Mouse (Mus musculus) brain, embryonic 14.5 days (tissue): ENCODE results near the gene Fancc. TPM values are rescaled to one million over a fixed set of nuclear protein-coding genes. Genes with fewer than 3 reads are reported as not detected.
"Not testable (repeated sequence)": the region's sequence is repeated elsewhere in the genome, so short reads cannot be mapped to it uniquely, and the experiment has no call there.

Source experiments
- DNase-seq: peaks from one replicate; pipeline ENCODE4 v3.0.0-alpha.2; 2011; ENCODE audit warnings: low read depth
- CTCF ChIP-seq: fragments of 200-500 bp; IDR thresholded peaks from 2 replicates; pipeline ENCODE4 v1.5.1; 2012; ENCODE audit warnings: inconsistent platforms, mild to moderate bottlenecking, moderate library complexity, borderline replicate concordance; ENCODE audit not compliant: insufficient read depth, insufficient read length; ENCODE audit errors: extremely low read depth
- POLR2A ChIP-seq: fragments of 200-500 bp; IDR thresholded peaks from 2 replicates; pipeline ENCODE4 v1.6.1; 2012; ENCODE audit warnings: mild to moderate bottlenecking, inconsistent platforms, borderline replicate concordance; ENCODE audit not compliant: poor library complexity, insufficient read depth, insufficient read length, severe bottlenecking; ENCODE audit errors: extremely low read depth
- polyA plus RNA-seq: library from polyadenylated mRNA; depleted of rRNA; stranded (reverse); fragments of >200 nt; gene quantifications from 2 replicates; pipeline ENCODE4 v1.2.3, GENCODE M21; 2012

Gene Fancc
- polyA plus RNA-seq, 1 experiment, result 12.7 TPM

- peak; percentile 16 for DNase-seq
- TF ChIP-seq CTCF (peak; percentile 38; the same call in 1 of the 2 replicates), POLR2A (no peak)
Observed at GRCm38 (mm10) chr13:63432759-63433158, 64.3 kb downstream of the Fancc start.

DNA sequence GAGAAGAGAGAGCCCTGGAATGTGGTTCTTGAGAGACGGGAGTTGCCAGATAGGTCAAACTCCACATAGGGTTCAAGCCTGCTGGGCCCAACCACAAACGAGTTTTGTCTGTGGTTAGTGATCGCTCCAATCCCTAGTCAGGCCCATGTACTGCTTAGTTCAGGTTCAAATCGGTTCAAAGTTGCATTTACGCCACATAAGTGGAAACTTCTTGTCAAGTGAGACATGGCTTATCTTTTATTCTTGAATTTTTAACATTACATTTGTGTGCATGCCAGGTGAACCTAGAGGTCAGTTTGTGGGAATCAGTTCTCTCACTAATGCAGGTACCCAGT lies 65.3 kb downstream of the Fancc start:
- no peak for TF ChIP-seq POLR2A
- TF ChIP-seq CTCF, result no peak
- no peak for DNase-seq

DNA sequence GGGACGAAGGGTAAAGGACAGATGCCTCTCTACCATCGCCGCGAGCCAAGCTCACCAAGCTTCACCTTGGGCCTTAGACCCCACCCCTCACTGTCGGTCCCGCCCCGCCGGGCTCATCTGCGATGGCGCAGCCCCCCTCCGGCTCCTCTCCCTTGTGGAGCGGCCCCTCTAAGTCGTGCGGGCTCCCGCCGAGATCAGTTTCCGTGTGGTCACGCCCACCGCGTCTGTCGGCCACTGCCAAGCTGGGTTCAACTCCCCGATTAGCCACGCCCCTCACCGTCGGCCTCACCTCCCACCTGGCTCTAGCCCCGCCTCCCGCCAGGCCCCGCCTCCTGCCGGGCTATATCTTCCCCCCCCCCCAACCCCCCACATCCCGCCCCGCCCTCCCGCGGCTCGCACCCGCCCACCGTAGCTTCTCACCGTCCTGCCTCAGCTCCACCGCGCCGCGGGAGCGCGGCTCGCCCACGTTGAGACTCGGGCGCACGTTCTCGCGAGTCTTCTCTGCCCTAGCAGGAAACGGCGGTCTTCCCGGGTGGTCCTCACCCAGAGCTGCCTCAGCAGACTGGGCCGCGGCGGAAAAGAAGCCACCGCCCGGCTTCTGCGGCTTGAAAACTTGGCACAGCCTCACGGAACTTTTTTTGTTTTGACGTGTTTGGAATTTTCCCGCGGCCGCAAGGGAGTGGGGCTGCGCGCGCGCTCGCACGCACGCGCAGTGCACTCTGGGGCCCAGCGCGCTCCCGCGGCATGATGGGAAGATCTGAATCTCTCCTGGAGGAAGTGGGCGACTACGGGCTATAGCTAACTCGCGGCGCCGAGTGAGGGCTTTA lies 65.8 kb downstream of the Fancc start:
- TF ChIP-seq CTCF, result no peak
- 0 out of 2 replicates have a peak, but pooled peaks have one; percentile 5 for TF ChIP-seq POLR2A
- DNase-seq, result peak; percentile 98

- no peak for TF ChIP-seq CTCF
- TF ChIP-seq POLR2A, result no peak
- peak; percentile 81 for DNase-seq
Observed at GRCm38 (mm10) chr13:63430681-63431029, 66.4 kb downstream of the Fancc start.

DNA sequence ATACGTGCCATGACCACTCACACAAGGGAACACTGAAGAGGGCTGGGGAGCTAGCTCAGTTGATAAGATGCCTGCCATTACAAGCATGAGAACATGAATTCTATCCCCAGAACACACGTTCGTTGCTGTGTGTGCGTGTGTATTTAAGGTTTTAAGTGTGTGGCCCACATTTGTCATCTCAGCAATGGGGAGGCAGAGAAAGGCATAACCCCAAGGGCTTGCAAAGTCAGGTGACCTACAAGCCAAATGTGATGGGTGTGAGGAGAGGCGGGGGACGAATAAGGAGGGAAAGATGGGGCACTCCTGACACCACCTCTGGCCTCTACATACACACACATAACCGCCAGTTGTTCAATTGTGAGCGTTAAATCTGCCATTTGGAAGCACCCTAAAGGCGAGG lies 66.9 kb downstream of the Fancc start:
- DNase-seq, result no peak
- TF ChIP-seq CTCF, result no peak
- TF ChIP-seq POLR2A, result no peak

DNA sequence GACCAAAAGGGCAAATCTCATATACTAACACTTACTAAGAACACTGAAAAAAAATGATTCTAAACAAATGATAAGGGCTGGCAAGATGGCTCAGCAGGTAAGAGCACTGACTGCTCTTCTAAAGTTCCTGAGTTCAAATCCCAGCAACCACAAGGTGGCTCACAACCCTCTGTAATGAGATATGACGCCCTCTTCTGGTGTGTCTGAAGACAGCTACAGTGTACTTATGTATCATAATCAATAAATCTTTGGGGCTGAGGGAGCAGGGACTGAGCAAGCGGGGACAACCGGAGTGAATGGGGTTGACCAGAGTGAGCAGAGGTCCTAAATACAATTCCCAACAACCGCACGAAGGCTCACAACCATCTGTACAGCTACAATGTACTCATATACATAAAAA lies 68.9 kb downstream of the Fancc start:
- DNase-seq, result not testable (repeated sequence)

DNA sequence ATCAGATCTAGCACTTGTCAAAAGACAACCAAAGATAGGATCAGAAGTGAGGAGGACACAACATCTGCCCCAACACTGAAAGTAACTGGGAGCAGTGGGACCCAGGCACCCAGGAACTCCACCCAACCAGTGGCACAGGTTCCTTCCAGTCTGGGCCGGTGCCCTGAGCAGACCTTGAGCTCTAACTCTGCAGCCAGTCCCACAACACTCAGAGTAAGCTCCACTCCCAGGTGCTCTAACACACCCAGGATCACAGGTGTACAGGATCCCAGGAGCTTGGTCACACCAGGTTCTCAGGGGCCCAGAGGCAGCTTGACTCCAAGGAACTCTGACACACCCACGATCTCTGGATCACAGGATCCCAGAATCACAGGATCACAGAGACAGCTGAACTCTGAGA lies 74.0 kb downstream of the Fancc start:
- DNase-seq, result no peak
- TF ChIP-seq POLR2A (no peak), CTCF (no peak)

- DNase-seq, result no peak
- TF ChIP-seq CTCF, result no peak
- no peak for TF ChIP-seq POLR2A
Observed at GRCm38 (mm10) chr13:63421225-63421624, 75.9 kb downstream of the Fancc start.

DNA sequence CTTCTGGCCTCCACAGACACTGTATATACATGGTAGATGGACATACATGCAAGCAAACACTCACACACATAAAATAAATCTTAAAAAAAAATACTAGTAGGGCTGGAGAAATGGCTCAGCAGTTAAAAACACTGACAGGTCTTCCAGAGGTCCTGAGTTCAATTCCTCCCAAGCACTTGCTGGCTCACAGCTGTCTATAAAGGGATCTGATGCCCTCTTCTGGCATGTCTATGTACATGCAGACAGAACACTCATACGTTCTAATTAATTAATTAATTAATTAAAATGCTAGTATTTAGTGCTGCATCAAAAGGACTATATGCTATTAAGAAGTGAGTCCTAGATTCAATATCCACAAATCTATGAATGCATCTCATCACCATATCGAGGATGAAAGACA lies 78.9 kb downstream of the Fancc start:
- no peak for DNase-seq
- TF ChIP-seq POLR2A (no peak), CTCF (no peak)

- no peak for DNase-seq
- no peak for TF ChIP-seq POLR2A
- no peak for TF ChIP-seq CTCF
Observed at GRCm38 (mm10) chr13:63416824-63417223, 80.3 kb downstream of the Fancc start.

- no peak for DNase-seq
- TF ChIP-seq CTCF (no peak), POLR2A (no peak)
Observed at GRCm38 (mm10) chr13:63412662-63413061, 84.4 kb downstream of the Fancc start.

DNA sequence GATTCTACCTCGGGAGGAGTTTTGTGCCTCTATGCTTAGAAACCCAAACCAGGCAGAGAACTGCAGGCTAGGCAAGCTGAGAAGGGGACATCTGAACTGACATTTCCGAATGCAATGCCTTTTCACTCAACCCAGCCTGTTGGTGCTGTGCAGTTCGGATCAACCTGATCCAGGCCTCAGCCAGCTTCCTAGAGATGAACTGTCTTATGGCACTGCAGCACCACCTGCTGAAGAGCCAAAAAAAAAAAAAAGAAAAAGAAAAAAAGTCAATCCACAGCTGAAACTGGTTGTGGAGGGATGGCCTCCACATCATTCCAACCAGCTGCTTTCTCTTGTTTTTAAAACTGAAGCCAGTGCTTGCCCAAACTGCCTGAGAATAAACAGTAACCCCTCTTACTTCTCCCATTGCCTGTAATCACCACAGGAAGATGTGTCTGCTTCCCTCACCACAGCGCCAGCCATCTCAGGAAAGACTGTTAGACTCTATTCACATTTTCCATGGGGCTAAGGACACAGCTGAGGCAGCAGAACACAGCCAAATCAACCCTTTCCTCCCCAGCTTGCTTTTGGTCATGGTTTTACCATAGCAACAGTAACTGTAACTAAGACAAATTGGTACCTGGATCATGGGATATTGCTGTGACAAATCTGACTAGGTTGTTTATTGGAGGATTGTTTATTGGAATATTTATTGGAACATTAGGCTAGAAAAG lies 85.6 kb downstream of the Fancc start:
- TF ChIP-seq CTCF (no peak), POLR2A (no peak)
- DNase-seq, result no peak

- DNase-seq, result no peak
- no peak for TF ChIP-seq POLR2A
- no peak for TF ChIP-seq CTCF
Observed at GRCm38 (mm10) chr13:63410578-63411298, 86.3 kb downstream of the Fancc start.
